Mouse (Mus musculus): Measurements from ENCODE around the gene Dennd5a.
A peak's percentile ranks its signal among the peaks of the same experiment; 100 is the strongest.
"Not testable (repeated sequence)": the region's sequence is repeated elsewhere in the genome, so short reads cannot be mapped to it uniquely, and the experiment has no call there.

The Dennd5a gene

GRCm38 (mm10) chr7:109959716-109960612 lies at the start of gene Dennd5a:
Gene Dennd5a (minus strand): TSS chr7:109960470.
- DNase-seq (ENCODE audit: low spot score), result peak; percentile 56

- DNase-seq (ENCODE audit: low spot score), result no peak
Observed at GRCm38 (mm10) chr7:110009084-110009483, 48.8 kb upstream of the Dennd5a start.

- DNase-seq (ENCODE audit: low spot score), result no peak
Observed at GRCm38 (mm10) chr7:110008513-110008912, 48.2 kb upstream of the Dennd5a start.

GRCm38 (mm10) chr7:110006471-110007195 lies 46.4 kb upstream of the Dennd5a start:
- DNase-seq (ENCODE audit: low spot score), result no peak

GRCm38 (mm10) chr7:110005976-110006375 lies 45.7 kb upstream of the Dennd5a start:
- DNase-seq (ENCODE audit: low spot score), result no peak

GRCm38 (mm10) chr7:110002968-110003367 lies 42.7 kb upstream of the Dennd5a start:
- DNase-seq (ENCODE audit: low spot score), result no peak

- DNase-seq (ENCODE audit: low spot score), result no peak
Observed at GRCm38 (mm10) chr7:110002092-110002491, 41.8 kb upstream of the Dennd5a start.

- no peak for DNase-seq (ENCODE audit: low spot score)
Observed at GRCm38 (mm10) chr7:109998388-109998787, 38.1 kb upstream of the Dennd5a start.

GRCm38 (mm10) chr7:109993157-109993959 lies 33.1 kb upstream of the Dennd5a start:
- DNase-seq (ENCODE audit: low spot score), result no peak

GRCm38 (mm10) chr7:109991286-109991685 lies 31.0 kb upstream of the Dennd5a start:
- no peak for DNase-seq (ENCODE audit: low spot score)

- not testable (repeated sequence) for DNase-seq (ENCODE audit: low spot score)
Observed at GRCm38 (mm10) chr7:109986775-109987174, 26.5 kb upstream of the Dennd5a start, which contains the start of gene Tmem41b. Gene Tmem41b (minus strand): TSS chr7:109986929.

- DNase-seq (ENCODE audit: low spot score), result peak; percentile 96
Observed at GRCm38 (mm10) chr7:109986133-109986669, 25.9 kb upstream of the Dennd5a start.

- peak; percentile 8 for DNase-seq (ENCODE audit: low spot score)
Observed at GRCm38 (mm10) chr7:109985661-109986132, 25.4 kb upstream of the Dennd5a start.

GRCm38 (mm10) chr7:109984608-109985007 lies 24.3 kb upstream of the Dennd5a start:
- DNase-seq (ENCODE audit: low spot score), result not testable (repeated sequence)

GRCm38 (mm10) chr7:109977131-109977530 lies 16.9 kb upstream of the Dennd5a start:
- DNase-seq (ENCODE audit: low spot score), result not testable (repeated sequence)

- no peak for DNase-seq (ENCODE audit: low spot score)
Observed at GRCm38 (mm10) chr7:109975966-109976715, 15.9 kb upstream of the Dennd5a start.

- DNase-seq (ENCODE audit: low spot score), result no peak
Observed at GRCm38 (mm10) chr7:109969542-109969941, 9.3 kb upstream of the Dennd5a start.

GRCm38 (mm10) chr7:109968924-109969450 lies 8.7 kb upstream of the Dennd5a start:
- DNase-seq (ENCODE audit: low spot score), result no peak

GRCm38 (mm10) chr7:109967805-109968579 lies 7.7 kb upstream of the Dennd5a start:
- no peak for DNase-seq (ENCODE audit: low spot score)

- DNase-seq (ENCODE audit: low spot score), result no peak
Observed at GRCm38 (mm10) chr7:109965658-109966057, 5.4 kb upstream of the Dennd5a start.

All from ovary, postnatal 10 days (tissue).